Mouse (Mus musculus): ENCODE measurements at regions not wholly inside any gene's neighbourhood (a gene's known extent, or its start where the extent isn't known, plus 50 kb on each side); places are given as distances from the start of the nearest gene placed in this dataset.

DNA sequence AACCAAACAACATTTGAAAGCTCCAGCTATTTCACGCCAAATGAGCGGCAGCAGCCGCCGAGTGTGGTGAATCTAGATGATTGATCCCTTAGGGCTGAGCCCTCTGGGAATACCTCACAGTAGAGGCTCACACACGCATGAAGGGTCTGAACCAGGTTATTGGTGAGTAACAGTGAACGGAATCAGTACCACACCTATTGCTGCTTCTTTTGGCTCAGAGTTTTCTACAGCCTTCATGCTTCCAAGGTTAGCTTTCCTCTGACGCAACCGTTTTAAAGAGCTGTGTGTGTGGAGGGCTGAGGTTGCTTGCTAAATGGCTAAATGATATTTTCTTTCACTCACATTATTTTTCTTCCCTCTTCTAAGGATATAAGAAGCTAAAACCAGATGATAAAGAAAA, 464.4 kb downstream of the Gja1 start:
- no peak for TF ChIP-seq CTCF (IDR thresholded peaks at IDR 0.05; ENCODE audit: low read depth)
- H3K36me3 ChIP-seq (ENCODE audit: insufficient read depth, low read length) = no peaks in the 10 kb centered on the region
- ATAC-seq (replicated peaks; ENCODE audit: low FRiP score, low read depth) (no peak), DNase-seq (ENCODE audit: low spot score) (no peak)
- no peaks in the 10 kb centered on the region for H3K9me3 ChIP-seq (replicated peaks; ENCODE audit: low read length)
- H3K27me3 ChIP-seq (ENCODE audit: insufficient read depth, low read length) = no peaks in the 10 kb centered on the region
- WGBS = 63% methylated on average over 8 of the region's 8 CpGs
- H3K4me3 ChIP-seq (replicated peaks; ENCODE audit: low read depth, low read length) = no peak overlapping the region
- H3K4me2 ChIP-seq (ENCODE audit: low read length) = no peak overlapping the region
- H3K4me1 ChIP-seq (replicated peaks; ENCODE audit: insufficient read depth, low read length) = no peaks in the 10 kb centered on the region
- no peak overlapping the region for H3K9ac ChIP-seq (ENCODE audit: low read depth, low read length)
- no peak overlapping the region for H3K27ac ChIP-seq

DNA sequence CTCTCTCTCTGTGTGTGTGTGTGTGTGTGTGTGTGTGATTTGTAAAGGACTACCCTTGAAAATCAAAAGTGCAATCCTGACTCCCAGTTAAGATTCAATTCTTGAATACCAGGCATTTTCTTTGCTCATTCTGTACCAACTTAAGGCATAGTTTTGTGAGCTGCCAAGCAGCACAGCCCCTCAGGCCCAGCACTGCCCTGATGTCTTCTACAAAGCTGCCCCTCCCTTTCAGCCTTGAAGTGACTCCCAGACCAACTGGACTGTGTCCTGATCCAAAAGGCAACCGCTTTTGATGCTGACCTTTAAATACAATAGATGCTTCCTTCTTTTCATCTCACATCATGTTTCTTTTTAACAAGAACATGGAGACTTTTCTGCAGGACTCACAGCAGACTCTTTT, 464.8 kb downstream of the Gja1 start:
- no peak overlapping the region for H3K27ac ChIP-seq
- DNase-seq (ENCODE audit: low spot score) (no peak), ATAC-seq (replicated peaks; ENCODE audit: low FRiP score, low read depth) (no peak)
- no peaks in the 10 kb centered on the region for H3K36me3 ChIP-seq (ENCODE audit: insufficient read depth, low read length)
- no peaks in the 10 kb centered on the region for H3K27me3 ChIP-seq (ENCODE audit: insufficient read depth, low read length)
- no peak overlapping the region for H3K4me2 ChIP-seq (ENCODE audit: low read length)
- WGBS = 39% methylated on average over 1 of the region's 1 CpGs
- H3K4me3 ChIP-seq (replicated peaks; ENCODE audit: low read depth, low read length) = no peak overlapping the region
- no peak overlapping the region for H3K9ac ChIP-seq (ENCODE audit: low read depth, low read length)
- no peak for TF ChIP-seq CTCF (IDR thresholded peaks at IDR 0.05; ENCODE audit: low read depth)
- H3K4me1 ChIP-seq (replicated peaks; ENCODE audit: insufficient read depth, low read length) = no peaks in the 10 kb centered on the region
- H3K9me3 ChIP-seq (replicated peaks; ENCODE audit: low read length) = no peaks in the 10 kb centered on the region

GRCm38 (mm10) chr10:56852484-56852883, 475.4 kb downstream of the Gja1 start:
- peak; percentile 18 for DNase-seq (ENCODE audit: low spot score)
- Histone ChIP-seq H3K9ac (ENCODE audit: low read depth, low read length) (no peak overlapping the region), H3K9me3 (replicated peaks; ENCODE audit: low read length) (no peaks in the 10 kb centered on the region), H3K27me3 (ENCODE audit: insufficient read depth, low read length) (no peaks in the 10 kb centered on the region), H3K4me3 (replicated peaks; ENCODE audit: low read depth, low read length) (no peak overlapping the region), H3K4me2 (ENCODE audit: low read length) (no peak overlapping the region), H3K27ac (no peak overlapping the region), H3K4me1 (replicated peaks; ENCODE audit: insufficient read depth, low read length) (no peaks in the 10 kb centered on the region; the same call in 1 of the 2 replicates), H3K36me3 (ENCODE audit: insufficient read depth, low read length) (no peaks in the 10 kb centered on the region)
- no peak for TF ChIP-seq CTCF (IDR thresholded peaks at IDR 0.05; ENCODE audit: low read depth)
- WGBS = 68% methylated on average over 2 of the region's 2 CpGs
- ATAC-seq (replicated peaks; ENCODE audit: low FRiP score, low read depth) = no peak

GRCm38 (mm10) chr10:56856186-56856585, 479.1 kb downstream of the Gja1 start:
- Histone ChIP-seq H3K27ac (no peak overlapping the region), H3K4me2 (ENCODE audit: low read length) (no peak overlapping the region), H3K4me3 (replicated peaks; ENCODE audit: low read depth, low read length) (no peak overlapping the region), H3K27me3 (ENCODE audit: insufficient read depth, low read length) (no peaks in the 10 kb centered on the region), H3K9ac (ENCODE audit: low read depth, low read length) (no peak overlapping the region), H3K36me3 (ENCODE audit: insufficient read depth, low read length) (no peaks in the 10 kb centered on the region), H3K9me3 (replicated peaks; ENCODE audit: low read length) (no peaks in the 10 kb centered on the region), H3K4me1 (replicated peaks; ENCODE audit: insufficient read depth, low read length) (no peaks in the 10 kb centered on the region; the same call in 1 of the 2 replicates)
- no peak for DNase-seq (ENCODE audit: low spot score)
- no peak for ATAC-seq (replicated peaks; ENCODE audit: low FRiP score, low read depth)
- 93% methylated on average over 6 of the region's 6 CpGs for WGBS
- no peak for TF ChIP-seq CTCF (IDR thresholded peaks at IDR 0.05; ENCODE audit: low read depth)

GRCm38 (mm10) chr10:56879744-56880143, 502.6 kb downstream of the Gja1 start:
- H3K27ac ChIP-seq = no peak overlapping the region
- no peak overlapping the region for H3K9ac ChIP-seq (ENCODE audit: low read depth, low read length)
- no peak overlapping the region for H3K4me2 ChIP-seq (ENCODE audit: low read length)
- H3K4me3 ChIP-seq (replicated peaks; ENCODE audit: low read depth, low read length) = no peak overlapping the region
- ATAC-seq (replicated peaks; ENCODE audit: low FRiP score, low read depth) (no peak), DNase-seq (ENCODE audit: low spot score) (no peak)
- WGBS = 76% methylated on average over 7 of the region's 7 CpGs
- no peaks in the 10 kb centered on the region for H3K27me3 ChIP-seq (ENCODE audit: insufficient read depth, low read length)
- TF ChIP-seq CTCF (IDR thresholded peaks at IDR 0.05; ENCODE audit: low read depth) = no peak
- no peaks in the 10 kb centered on the region for H3K9me3 ChIP-seq (replicated peaks; ENCODE audit: low read length)
- no peaks in the 10 kb centered on the region for H3K4me1 ChIP-seq (replicated peaks; ENCODE audit: insufficient read depth, low read length)
- H3K36me3 ChIP-seq (ENCODE audit: insufficient read depth, low read length) = no peaks in the 10 kb centered on the region

DNA sequence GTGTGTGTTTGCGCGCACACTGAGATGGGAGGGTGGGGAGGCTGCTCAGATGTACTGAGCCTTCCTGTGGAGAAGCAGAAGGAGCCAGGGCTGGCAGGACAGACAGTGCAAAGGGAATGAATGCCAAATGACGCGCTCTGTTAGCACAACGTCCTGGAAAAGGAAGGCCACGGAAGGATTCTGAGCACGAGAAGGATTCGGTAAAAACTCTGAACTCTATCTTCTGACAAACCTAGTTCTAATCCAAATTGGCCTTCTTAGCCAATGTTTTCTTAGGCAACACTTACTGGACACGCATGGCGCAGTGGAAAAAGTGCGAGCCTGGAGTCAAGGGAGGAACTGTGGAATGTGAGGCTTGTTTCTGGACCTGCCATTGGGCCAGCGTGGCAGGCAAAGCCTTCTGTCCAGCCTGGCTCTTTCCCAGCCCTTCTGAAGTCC, 503.0 kb downstream of the Gja1 start:
- Histone ChIP-seq H3K4me2 (ENCODE audit: low read length) (no peak overlapping the region), H3K9me3 (replicated peaks; ENCODE audit: low read length) (no peaks in the 10 kb centered on the region), H3K27me3 (ENCODE audit: insufficient read depth, low read length) (no peaks in the 10 kb centered on the region), H3K9ac (ENCODE audit: low read depth, low read length) (no peak overlapping the region), H3K4me3 (replicated peaks; ENCODE audit: low read depth, low read length) (no peak overlapping the region), H3K4me1 (replicated peaks; ENCODE audit: insufficient read depth, low read length) (no peaks in the 10 kb centered on the region), H3K27ac (no peak overlapping the region), H3K36me3 (ENCODE audit: insufficient read depth, low read length) (no peaks in the 10 kb centered on the region)
- ATAC-seq (replicated peaks; ENCODE audit: low FRiP score, low read depth) = no peak
- 86% methylated on average over 12 of the region's 12 CpGs for WGBS
- no peak for TF ChIP-seq CTCF (IDR thresholded peaks at IDR 0.05; ENCODE audit: low read depth)
- DNase-seq (ENCODE audit: low spot score) = no peak

All from kidney, postnatal 0 days (tissue).